Mouse (Mus musculus): Measurements from ENCODE around the gene Carmil3.

The Carmil3 gene

DNA sequence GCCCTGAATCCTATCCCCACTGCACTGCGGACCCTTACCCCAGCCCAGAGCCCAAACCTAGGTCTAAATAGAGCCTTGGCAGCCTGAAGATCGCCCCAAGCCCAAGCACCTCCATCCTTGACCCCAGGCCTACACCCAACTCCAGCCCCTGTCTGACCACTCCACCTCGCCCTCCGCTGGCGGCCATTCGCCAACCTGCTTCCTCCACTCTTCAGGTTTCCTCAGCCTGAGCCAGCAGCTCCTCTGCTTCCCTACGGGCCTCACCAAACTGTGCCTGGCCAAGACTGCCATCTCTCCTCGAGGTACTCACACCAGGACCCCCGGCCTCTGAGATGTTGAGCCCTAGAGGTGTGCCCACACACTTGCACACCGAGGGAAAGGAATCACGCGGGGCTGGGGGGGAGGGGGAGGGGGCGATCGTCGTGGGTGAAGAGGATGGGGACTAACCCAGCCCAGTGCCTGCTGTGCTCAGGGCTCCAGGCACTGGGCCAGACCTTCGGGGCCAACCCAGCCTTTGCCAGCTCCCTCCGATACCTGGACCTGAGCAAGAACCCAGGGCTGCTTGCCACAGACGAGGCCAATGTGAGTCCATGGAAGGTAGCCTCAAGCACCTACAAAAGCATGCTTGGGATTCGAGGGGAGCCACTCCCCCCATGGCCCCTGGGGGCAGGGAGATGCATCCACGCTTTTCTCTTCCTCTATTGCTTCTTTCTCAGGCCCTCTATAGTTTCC is 5.2 kb downstream of the Carmil3 start:
- DNase-seq (ENCODE audit: low read depth, low spot score), result no peak

DNA sequence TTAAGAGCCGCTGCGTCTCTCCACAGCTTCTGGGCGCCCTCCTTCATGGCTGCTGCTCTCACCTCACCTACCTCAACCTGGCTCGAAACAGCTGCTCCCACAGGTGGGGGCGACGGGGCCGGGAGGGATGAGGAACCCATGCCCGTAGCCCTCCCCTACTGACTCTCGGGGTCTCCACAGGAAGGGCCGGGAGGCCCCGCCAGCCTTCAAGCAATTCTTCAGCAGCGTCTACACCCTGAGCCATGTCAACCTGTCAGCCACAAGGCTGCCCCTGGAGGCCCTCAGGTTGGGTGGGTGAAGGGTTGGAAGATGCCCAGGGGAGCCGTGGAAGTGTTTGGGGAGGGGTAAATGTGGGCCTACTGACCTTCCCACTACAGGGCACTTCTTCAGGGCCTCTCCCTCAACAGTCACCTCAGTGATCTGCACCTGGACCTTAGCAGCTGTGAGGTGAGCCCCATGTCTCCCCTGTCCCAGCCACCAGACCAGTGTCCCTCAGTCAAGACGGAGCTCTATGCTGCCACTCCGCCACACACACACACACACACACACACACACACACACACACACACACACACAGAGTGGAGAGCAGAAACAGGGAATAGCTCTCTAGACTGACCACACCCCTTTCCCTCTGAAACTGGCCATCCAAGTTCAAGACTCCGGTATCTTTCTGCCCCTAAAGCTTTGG is 6.5 kb downstream of the Carmil3 start:
- DNase-seq (ENCODE audit: low read depth, low spot score), result no peak

DNA sequence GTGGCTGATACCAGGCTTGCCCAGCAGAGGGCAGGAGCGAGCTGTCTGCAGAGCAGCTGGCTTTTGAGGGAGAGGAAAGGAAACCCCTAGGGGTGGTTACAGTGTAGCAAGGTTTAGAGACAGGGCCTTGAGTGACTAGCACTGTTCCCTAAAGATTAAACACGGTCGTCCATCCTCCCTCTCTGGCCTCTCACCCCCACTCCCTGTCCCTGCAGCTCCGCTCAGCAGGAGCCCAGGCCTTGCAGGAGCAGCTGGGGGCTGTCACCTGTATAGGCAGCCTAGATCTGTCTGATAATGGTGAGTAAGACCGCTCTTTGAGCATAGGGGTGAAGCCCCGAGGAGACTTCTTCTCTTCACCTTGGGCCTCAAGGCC is 7.0 kb downstream of the Carmil3 start:
- peak; percentile 88 for DNase-seq (ENCODE audit: low read depth, low spot score)

DNA sequence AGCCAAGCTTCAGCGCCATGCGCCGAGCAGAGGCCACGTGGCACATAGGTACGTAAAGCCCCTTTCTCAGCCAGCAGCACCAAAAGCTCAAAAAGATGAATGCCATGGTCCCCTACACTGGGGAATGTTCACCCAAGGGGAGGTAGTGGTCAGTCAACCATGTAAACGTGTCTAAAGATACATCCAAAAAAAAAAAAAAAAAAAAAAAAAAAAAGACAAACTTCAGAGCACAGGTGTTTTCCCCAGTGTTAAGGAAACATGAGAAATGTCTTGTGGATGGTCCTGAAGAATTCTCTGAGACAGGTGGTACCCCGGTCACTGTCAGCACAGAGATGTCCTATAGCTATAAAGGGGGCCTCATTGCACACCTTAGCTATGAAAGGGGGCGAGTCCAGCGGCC is 15.2 kb downstream of the Carmil3 start:
- DNase-seq (ENCODE audit: low read depth, low spot score), result peak; percentile 7

DNA sequence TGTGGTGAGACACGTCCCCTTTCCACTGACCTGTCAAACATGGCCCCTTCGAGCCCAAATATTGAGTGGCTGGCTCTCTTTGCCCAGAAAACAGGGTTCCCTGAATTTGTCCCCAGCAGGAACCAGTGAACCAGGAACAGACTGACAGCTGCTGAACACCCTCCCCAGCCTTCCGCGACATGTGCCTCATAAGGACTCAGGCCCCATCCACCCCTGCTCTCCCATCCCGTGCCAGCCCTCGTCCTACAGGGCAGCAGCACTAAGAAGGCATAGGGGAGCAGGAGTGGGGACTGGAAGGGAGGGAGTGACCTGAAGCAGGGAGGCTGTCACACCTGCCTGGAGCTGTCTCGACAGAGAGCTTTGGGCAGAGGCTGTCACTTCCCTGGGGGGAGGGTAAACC is 17.4 kb downstream of the Carmil3 start:
- no peak for DNase-seq (ENCODE audit: low read depth, low spot score)

DNA sequence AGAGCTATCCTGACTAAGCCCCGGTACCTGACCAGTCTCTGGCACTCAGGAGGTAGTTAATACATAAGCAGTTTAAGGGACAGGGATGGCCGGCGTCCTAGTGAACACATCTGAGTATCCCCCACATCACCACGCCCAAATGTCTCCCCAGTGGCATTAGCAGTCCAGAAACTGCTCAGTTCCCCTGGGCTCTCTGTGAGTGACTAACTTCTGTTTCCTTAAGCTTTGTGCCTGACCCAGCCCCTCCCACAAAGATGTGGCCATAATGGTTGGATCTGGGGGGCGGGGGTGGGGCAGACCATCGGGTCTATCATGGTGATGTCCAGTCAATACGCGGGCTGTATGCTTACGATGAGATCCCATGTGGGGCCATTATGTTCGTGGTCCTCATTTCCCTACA is 19.1 kb downstream of the Carmil3 start:
- DNase-seq (ENCODE audit: low read depth, low spot score), result no peak

DNA sequence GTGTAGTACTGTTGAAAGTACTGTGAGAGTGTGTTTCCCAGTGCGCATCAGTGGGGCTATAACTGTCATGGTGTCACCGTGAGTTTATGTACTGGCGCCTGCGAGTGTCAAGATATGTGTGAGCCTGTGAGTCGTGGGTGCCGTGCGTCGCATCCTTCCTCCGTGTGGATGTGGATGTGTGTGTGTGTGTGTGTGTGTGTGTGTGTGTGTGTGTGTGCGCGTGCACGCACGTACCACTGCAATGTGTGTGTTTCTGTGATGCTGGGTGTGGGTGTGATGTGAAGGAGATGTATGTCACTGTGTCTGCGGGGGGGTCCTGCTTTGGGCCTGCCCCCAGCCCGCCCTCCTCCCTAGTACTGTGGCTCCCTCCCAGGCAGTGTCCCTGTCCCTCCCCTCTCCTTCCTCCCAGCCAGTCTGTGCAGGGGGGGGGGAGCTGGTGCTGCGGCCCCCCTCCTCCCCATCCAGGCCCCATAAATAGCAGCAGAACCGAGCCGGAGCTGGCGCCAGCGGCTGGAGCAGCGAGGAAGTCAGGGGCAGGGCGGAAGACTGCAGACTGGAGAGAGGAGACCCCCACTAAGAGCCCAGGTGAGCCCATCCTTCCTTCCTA is 19.8 kb downstream of the Carmil3 start, which contains the start of gene Cpne6:
Cpne6 (plus strand) TSS at position 321 of the 607 bp plus-strand sequence.
- no peak for DNase-seq (ENCODE audit: low read depth, low spot score)

DNA sequence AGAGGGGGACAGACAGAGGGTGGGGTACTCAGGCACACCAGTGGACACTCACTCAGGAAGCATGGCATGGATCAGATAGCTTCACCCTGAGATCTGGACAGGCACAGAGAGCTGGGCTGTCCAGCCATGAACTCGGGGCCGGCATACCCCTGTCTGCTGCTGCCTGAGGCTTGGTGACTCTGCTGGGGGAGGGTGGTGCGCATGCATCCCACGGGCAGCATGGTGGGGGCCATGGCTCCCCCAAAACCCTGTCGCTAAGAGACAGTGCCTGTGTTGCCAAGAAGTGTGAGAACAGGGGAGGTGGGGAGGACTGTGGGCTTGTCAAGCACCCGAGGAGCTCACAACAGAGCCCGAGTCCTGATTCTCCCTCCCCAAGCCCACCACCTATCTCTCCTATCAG is 20.6 kb downstream of the Carmil3 start:
- no peak for DNase-seq (ENCODE audit: low read depth, low spot score)

DNA sequence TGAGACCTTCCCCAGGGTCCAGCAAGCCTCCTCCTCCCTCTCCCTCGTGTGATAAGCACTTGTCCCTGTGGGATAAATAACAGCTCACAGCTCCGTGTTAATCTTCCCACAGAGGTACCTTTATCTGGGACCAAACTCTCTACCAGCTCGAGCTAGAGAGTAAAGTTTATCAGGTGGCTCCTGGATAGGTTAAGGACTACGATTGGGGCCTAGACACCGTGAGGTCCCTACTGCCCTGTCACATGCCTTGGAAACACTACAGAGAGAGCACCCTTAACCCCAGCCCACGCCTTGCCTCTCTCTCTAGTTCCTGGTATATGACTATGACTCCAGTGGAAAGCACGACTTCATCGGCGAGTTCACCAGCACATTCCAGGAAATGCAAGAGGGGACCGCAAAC is 23.5 kb downstream of the Carmil3 start:
- DNase-seq (ENCODE audit: low read depth, low spot score), result no peak

DNA sequence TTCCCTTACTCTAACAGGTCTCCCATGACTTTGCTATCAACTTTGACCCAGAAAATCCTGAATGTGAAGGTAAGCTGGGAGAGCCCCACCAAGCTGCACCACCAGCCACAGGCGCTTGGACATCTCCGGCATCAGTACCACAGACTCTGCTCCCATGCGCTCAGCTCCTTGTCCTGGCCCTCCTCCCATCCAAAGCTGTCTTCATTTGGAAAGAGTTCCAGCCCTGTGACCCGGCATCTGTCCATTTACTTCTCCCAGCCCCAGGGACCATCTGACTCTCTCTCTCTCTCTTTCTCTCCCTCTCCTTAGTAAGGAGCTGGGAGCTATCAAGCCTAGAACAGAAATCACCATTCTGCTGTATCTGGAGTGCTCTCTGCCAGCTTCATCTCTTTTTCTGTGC is 25.4 kb downstream of the Carmil3 start:
- no peak for DNase-seq (ENCODE audit: low read depth, low spot score)

DNA sequence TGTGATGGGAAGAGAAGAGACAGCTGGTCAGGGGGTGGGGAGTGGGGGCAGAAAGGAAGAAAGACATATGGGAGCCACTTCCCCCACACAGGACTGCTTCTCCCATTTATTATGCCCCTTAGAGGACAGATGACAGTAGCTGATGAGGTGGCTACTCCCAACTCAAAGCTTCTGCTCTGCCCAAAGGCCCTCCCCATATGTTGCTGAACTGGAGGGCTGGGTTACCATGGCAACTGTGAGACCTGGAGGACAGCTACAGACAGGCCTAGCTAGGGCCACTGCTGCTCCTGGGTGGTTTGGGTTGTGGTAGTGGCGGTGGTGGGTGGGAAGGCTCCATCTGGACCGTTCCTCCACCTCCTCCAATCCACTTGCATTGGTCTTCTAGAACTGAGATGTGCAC is 28.4 kb downstream of the Carmil3 start:
- no peak for DNase-seq (ENCODE audit: low read depth, low spot score)

DNA sequence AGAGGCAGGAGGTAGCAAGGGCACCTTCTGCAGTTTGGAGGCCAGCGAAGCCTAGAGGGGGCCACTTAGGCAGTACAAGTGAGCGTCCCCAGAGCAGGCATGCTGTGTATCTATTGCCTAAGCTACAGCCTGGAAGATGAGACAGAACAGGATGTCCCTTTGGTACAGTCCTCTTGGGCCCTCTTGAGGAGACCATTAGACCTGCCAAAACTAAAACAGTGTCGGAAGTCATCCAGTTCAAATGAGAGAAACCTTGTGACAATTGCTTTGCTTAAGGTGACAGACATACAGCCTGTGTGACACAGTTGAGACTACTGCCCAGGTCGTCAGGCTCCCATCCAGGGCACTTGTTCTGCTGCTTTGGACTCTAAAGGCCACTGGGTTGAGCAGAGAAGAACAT is 29.2 kb downstream of the Carmil3 start:
- DNase-seq (ENCODE audit: low read depth, low spot score), result no peak

DNA sequence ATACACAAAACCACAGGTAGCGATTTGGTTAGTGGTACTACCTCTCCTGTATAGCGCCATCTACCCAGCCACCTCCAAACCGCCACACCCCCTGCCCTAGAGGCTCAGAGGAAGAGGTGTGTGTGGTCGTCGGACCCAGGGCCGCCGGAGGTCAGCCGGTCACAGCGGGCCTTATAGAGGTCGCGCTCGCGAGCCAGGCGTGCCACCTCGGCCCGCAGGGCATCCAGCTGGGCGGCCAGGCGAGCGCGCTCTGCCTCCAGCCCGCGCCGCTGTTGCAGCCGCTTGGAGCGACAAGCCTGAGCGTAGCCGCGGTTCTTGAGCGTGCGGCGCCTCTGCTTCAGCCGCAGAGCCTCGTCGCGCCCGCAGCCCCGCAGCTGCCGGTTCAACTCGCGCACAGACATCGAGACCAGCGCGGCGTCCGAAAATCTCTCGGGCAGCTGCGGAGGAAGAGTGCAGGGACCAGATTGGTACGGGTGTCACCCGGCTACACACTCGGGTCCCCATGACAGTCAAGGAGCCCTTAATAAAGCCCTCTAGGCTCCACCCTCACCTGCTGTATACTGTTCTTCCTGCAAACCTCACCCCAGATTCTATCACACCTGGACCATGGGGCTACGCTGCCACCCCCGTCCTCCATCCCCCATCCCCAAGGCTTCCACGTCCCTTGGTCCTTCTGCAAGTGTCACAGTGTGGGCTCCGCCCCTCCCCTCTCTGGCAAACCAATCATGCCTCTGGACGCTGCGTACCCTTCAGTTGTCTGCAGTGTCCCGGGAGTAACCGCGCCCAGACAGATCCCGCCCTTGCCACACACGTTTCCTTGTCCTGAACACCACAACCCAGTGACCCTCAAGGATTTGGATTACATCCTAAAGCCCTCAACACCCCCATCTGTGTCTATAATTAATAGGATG is 30.3 kb downstream of the Carmil3 start:
- peak; percentile 54 for DNase-seq (ENCODE audit: low read depth, low spot score)

DNA sequence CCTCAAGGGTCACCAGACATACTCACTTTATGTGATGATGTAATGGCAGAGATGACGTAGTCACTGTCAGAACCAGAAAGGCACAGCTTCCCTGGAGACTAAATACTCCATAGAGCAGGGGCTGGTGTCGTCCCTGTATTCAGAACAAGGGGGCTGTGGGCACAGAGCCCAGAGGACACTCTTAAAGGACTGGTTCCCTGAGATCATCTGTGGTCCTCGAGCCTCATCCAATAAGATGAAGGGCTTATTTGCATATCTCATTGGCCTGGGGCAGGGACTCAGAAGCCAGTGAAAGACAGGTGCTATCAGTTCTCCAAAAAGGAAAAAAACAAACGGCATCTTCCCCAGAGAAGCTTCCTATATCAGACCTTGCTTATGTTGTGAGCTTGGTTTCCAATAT is 33.6 kb downstream of the Carmil3 start:
- peak; percentile 21 for DNase-seq (ENCODE audit: low read depth, low spot score)

DNA sequence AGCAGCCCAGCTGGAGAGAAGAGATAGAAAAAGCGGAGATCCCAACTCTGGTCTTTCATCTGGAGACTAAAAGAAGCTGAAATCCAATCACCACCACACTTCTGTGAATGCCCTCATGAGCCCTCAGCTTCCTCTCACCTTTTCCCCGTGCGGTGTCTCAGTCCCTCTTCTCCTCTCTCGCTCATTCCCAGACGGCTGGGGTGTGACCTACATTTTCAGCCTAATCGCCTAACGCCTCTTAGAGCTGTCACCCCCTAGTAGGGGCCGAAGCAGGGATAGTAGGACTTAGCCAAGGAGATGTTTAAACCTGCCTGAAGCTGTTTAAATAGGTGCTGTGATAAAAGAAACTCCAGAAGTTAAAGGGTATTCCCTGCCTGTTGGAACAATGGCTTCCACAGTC is 34.3 kb downstream of the Carmil3 start, which contains the start of gene Nrl:
Nrl (minus strand) TSS at position 197 of the 400 bp plus-strand sequence.
- DNase-seq (ENCODE audit: low read depth, low spot score), result no peak

DNA sequence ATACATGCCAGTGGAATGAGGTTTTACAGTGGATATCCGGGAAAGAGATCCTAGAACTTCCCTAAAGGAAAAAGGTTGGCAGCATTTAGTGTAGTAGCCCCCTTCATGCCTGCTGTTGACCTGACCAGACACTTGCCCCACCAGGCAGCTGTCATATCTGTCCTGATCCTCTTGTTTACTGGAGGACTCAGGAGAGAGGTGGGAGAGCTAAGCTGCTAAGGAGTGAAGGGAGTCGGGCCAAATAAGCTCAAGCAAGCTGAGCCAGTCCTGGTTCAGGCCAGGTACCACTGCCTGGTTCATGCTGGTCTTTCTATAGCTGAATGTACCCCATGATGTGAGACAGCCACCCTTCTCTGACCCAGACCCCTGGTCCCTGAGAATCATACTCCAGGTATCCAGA is 36.2 kb downstream of the Carmil3 start:
- DNase-seq (ENCODE audit: low read depth, low spot score), result no peak

DNA sequence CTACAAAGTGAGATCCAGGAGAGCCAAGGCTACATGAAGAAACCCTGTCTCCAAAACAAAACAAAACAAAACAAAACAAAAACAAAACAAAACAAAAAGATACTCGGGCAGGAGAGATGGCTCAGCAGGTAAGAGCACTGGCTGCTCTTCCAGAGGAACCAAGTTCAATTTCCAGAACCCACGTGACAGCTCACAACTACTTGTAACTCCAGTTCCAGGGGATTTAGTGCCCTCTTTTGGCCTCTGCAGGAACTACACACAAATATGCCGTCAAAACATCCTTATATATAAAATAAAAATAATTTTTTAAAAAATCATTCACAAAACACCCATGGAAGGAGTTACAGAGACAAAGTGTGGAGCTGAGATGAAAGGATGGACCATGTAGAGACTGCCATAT is 37.5 kb downstream of the Carmil3 start:
- DNase-seq (ENCODE audit: low read depth, low spot score), result peak; percentile 71

DNA sequence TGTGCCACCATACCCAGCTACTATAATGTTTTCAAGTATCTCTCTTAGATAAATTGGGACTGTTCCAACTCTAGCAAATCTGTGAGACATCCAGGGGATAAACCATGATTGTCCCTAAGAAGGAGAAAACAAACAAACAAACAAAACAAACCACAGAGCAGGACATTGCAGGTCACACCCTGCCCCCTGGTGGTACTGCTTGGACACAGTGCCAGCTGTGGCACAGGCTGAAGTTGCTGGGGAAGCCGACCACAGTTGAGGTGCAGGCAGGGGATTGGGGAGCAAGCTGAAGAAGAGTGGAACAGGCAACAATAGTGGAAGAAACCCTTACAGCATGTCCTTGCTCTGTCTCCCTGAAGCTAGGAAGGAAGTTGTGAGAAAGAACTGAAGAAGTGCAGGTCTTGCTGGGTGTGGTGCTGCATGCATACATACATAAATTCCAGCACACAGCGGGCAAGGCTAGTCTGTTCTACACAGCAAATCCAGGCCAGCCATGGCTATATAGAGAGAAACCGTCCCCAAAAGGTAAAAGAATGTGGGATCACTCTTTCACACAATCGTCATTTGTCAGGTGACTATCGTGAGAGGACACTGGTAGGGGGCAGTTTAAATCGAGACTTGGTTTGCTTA is 45.8 kb downstream of the Carmil3 start:
- peak; percentile 68 for DNase-seq (ENCODE audit: low read depth, low spot score)

DNA sequence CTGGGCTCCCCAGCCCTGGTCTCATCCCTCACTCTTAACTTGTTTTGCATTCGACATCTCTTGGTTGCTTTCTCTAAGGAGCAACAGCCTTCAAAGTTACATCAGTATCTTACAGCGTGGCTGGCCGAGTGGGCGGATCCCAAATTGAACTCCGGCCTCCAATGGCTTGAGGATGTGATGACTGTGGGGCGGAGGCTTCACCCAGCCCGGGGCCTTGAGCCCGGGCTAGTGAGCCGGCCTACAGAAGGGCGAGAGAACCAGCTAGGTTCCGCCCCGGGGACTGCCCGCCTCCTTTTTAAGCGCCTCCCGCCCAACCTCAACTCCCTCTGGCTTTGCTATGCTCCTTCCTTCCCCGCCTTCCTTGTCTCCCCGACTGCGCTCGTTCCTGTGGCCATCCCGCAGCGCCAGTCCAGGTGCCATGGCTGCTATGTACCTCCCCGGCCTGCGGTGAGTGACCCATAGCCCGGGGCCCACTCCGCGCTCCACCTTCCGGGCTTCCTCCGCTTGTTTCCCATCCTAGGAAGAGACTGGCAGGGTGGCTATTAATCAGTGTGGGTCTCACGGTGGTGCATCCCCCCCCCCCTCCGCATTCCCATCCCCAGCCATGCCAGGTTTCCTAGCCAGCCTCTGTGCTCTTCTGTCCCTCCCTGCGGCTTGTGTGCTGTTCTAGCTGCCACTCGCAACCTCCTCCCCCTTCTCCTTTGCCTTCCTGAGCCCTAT is 49.8 kb downstream of the Carmil3 start, which contains the start of gene Pck2:
Pck2 (plus strand) TSS at position 200 of the 720 bp plus-strand sequence.
- DNase-seq (ENCODE audit: low read depth, low spot score), result peak; percentile 96

DNA sequence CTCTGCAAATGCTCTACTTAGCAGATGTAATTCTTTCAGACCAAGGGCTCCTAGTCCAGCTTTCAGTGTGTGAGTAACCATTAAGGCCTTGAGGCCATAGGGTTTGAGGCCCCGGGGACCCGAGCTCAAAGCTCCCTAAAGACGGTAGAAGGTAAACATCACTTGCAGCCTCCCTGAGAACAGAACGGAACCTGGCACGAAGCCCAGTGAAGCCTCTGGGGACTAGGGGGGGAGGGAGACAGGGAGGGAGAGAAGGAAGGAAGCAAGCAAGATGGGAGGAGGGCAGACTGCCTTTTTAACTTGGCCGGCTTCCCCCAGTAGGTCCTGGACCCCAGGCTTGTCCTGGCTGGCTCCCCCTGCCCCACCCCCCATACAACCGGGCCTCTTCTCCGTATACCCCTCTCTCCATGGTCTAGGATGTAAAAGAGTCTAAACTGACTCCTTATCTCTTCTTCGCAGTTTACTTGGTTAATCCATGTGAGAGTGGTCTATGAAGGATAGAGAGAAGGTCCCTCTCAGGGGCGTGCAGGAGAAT is 50.4 kb downstream of the Carmil3 start:
- peak; percentile 79 for DNase-seq (ENCODE audit: low read depth, low spot score)

Data from A20 (cell line).